Mouse (Mus musculus) limb, embryonic 15.5 days (tissue): ENCODE results near the gene Cd68. TPM values are rescaled to one million over a fixed set of nuclear protein-coding genes. Genes with fewer than 3 reads are reported as not detected.

Source experiments
- ATAC-seq: fragments of 200-750 bp; cut with Nextera tagmentation; 2 replicates; pipeline ENCODE4 v1.8.0; 2017; ENCODE audit warnings: low read depth, moderate TSS enrichment; ENCODE audit not compliant: insufficient number of reproducible peaks, low FRiP score, low TSS enrichment
- H3K27ac ChIP-seq: fragments of 300-500 bp; sonication (generic); 2 replicates; pipeline ENCODE4 v1.5.1; 2015; ENCODE audit warnings: moderate library complexity, mild to moderate bottlenecking, inconsistent platforms
- H3K27me3 ChIP-seq: fragments of 300-500 bp; sonication (generic); 2 replicates; pipeline ENCODE4 v1.6.1; 2015; ENCODE audit warnings: inconsistent platforms
- H3K36me3 ChIP-seq: fragments of 300-500 bp; sonication (generic); 2 replicates; pipeline ENCODE4 v1.6.1; 2015; ENCODE audit warnings: inconsistent platforms
- H3K4me1 ChIP-seq: fragments of 300-500 bp; sonication (generic); 2 replicates; pipeline ENCODE4 v1.6.1; 2015; ENCODE audit warnings: inconsistent platforms
- H3K4me2 ChIP-seq: fragments of 300-500 bp; sonication (generic); 2 replicates; pipeline ENCODE4 v1.6.1; 2015; ENCODE audit warnings: mild to moderate bottlenecking, inconsistent platforms
- H3K4me3 ChIP-seq: fragments of 300-500 bp; sonication (generic); 2 replicates; pipeline ENCODE4 v1.5.1; 2015; ENCODE audit warnings: mild to moderate bottlenecking, inconsistent platforms
- H3K9ac ChIP-seq: fragments of 300-500 bp; sonication (generic); 2 replicates; pipeline ENCODE4 v1.6.1; 2015; ENCODE audit warnings: inconsistent platforms
- H3K9me3 ChIP-seq: fragments of 300-500 bp; sonication (generic); 2 replicates; pipeline ENCODE4 v1.6.1; 2016; ENCODE audit warnings: inconsistent platforms
- WGBS: fragments of 180-500 bp; shearing (Covaris S2); methylation state at CpG from one replicate; pipeline ENCODE4 v1.1.7; 2015; 5-methylcytosine and 5-hydroxymethylcytosine counted together
- polyA plus RNA-seq: library from polyadenylated mRNA; unstranded; fragments of >200 nt; fragmentation: Nextera tagmentation; extraction: Ambion mirVana; gene quantifications from 2 replicates; pipeline ENCODE4 v1.2.1, GENCODE M21; 2015

Cd68 gene
- polyA plus RNA-seq, 1 experiment from 2014 or later, result 18.2 TPM

DNA sequence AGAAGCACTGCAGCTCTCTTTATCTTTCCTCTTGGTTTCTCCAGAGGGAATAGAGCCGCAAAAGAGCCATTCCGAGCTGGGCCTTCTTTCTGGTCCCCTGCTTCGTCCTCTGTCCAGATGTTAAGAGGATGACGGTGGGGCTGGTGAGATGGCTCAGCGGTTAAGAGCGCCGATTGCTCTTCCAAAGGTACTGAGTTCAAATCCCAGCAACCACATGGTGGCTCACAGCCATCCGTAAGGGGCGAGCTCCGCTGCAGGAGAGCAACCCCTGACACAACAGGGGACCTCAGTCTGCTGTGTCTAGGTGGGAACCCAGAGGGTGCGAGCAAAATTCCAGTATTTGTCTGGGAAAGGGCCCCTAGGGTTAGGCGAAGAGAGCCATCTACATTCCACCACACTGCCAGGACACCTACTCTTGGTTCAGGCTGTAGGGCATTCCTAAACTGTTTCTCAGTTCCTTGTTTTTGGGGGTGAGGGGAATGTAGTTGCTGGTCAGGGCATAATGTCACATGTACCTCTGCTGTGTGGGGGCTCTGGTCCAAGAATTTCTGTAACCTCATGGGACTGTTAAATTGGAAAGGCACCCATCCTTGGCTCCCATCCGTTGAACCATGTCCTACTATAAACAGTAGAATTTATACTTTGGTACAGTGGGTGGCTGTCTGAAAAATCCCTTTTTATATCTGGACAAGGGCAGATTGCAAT is 2.8 kb downstream of the Cd68 start:
- Histone ChIP-seq H3K4me3 (peak overlapping the region; percentile 59), H3K27ac (peak overlapping the region; percentile 97), H3K36me3 (peaks cover 56% of the 10 kb centered on the region), H3K4me1 (peaks cover 15% of the 10 kb centered on the region), H3K9me3 (no peaks in the 10 kb centered on the region), H3K27me3 (no peaks in the 10 kb centered on the region), H3K4me2 (peak overlapping the region; percentile 58), H3K9ac (peak overlapping the region; percentile 42; the same call in 1 of the 2 replicates)
- 68% methylated on average over 13 of the region's 13 CpGs for WGBS
- no peak for ATAC-seq

- H3K4me3 ChIP-seq, result peak within 1 kb of the TSS; percentile 59
- H3K4me2 ChIP-seq, result peak within 1 kb of the TSS; percentile 58
- peaks cover 22% of the 10 kb centered on the region for H3K4me1 ChIP-seq
- H3K9me3 ChIP-seq, result no peaks in the 10 kb centered on the region
- peak; percentile 94 for ATAC-seq
- H3K27me3 ChIP-seq, result no peaks in the 10 kb centered on the region
- WGBS, result under 1% methylated on average over 48 of the region's 48 CpGs
- peak within 1 kb of the TSS; percentile 97 for H3K27ac ChIP-seq
- H3K9ac ChIP-seq, result peak within 1 kb of the TSS; percentile 51
- peaks cover 56% of the 10 kb centered on the region for H3K36me3 ChIP-seq
Observed at GRCm38 (mm10) chr11:69662213-69662966, 3.6 kb downstream of the Cd68 start, which contains the start of gene Mpdu1. TSS of gene Mpdu1 (minus strand) at chr11:69662642.

- ATAC-seq, result no peak
- Histone ChIP-seq H3K4me2 (peak overlapping the region; percentile 58), H3K36me3 (peaks cover 60% of the 10 kb centered on the region), H3K4me1 (peaks cover 33% of the 10 kb centered on the region), H3K4me3 (peak overlapping the region; percentile 59), H3K27me3 (no peaks in the 10 kb centered on the region), H3K27ac (peak overlapping the region; percentile 97), H3K9ac (peak overlapping the region; percentile 51; the same call in 1 of the 2 replicates), H3K9me3 (no peaks in the 10 kb centered on the region)
- WGBS, result 75% methylated on average over 3 of the region's 3 CpGs
Observed at GRCm38 (mm10) chr11:69661221-69661881, 4.6 kb downstream of the Cd68 start.

- Histone ChIP-seq H3K9me3 (no peaks in the 10 kb centered on the region), H3K4me2 (no peak overlapping the region), H3K27ac (no peak overlapping the region), H3K4me1 (peaks cover 46% of the 10 kb centered on the region), H3K4me3 (no peak overlapping the region), H3K9ac (no peak overlapping the region), H3K27me3 (no peaks in the 10 kb centered on the region), H3K36me3 (peaks cover 50% of the 10 kb centered on the region)
- ATAC-seq, result no peak
- 82% methylated on average over 15 of the region's 15 CpGs for WGBS
Observed at GRCm38 (mm10) chr11:69657462-69657881, 8.5 kb downstream of the Cd68 start.

- peak overlapping the region; percentile 19; the same call in 1 of the 2 replicates for H3K4me2 ChIP-seq
- peaks cover 56% of the 10 kb centered on the region for H3K36me3 ChIP-seq
- no peaks in the 10 kb centered on the region for H3K27me3 ChIP-seq
- no peaks in the 10 kb centered on the region for H3K9me3 ChIP-seq
- H3K27ac ChIP-seq, result peak overlapping the region; percentile 77
- WGBS, result 65% methylated on average over 10 of the region's 10 CpGs
- no peak for ATAC-seq
- no peak overlapping the region for H3K9ac ChIP-seq
- no peak overlapping the region for H3K4me3 ChIP-seq
- peaks cover 45% of the 10 kb centered on the region for H3K4me1 ChIP-seq
Observed at GRCm38 (mm10) chr11:69656617-69657461, 9.1 kb downstream of the Cd68 start.

DNA sequence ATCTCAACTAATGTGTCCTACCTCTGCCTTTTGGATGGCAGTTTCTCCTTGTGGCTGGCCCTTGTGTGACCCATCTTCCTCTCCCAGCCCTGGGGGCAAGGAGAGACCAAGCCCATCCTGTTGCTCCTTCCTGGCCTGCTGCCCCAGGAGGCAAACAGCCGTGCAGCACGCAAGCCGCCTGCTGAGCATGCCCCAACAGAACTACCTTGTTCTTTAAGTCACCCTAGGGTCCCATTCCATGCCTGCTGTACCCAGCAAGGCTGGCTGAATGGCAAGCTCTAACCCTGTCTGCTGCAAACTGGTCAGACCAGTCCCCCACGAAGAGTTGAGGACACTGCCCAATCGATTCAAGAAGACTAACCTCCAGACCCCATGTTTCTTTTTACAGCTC is 9.9 kb downstream of the Cd68 start:
- 71% methylated on average over 5 of the region's 5 CpGs for WGBS
- Histone ChIP-seq H3K27me3 (no peaks in the 10 kb centered on the region), H3K9me3 (no peaks in the 10 kb centered on the region), H3K36me3 (peaks cover 64% of the 10 kb centered on the region), H3K9ac (no peak overlapping the region), H3K4me1 (peaks cover 37% of the 10 kb centered on the region), H3K4me3 (no peak overlapping the region), H3K4me2 (peak overlapping the region; percentile 19), H3K27ac (peak overlapping the region; percentile 77)
- no peak for ATAC-seq

GRCm38 (mm10) chr11:69655264-69656064 is 10.5 kb downstream of the Cd68 start, which contains the start of gene Sox15:
TSS of gene Sox15 (plus strand) at chr11:69655314.
- Histone ChIP-seq H3K9me3 (no peaks in the 10 kb centered on the region), H3K9ac (0 out of 2 replicates have a peak within 1 kb of the TSS, but pooled peaks have one; percentile 21), H3K4me2 (peak within 1 kb of the TSS; percentile 19), H3K4me3 (no peak within 1 kb of the TSS), H3K27ac (peak within 1 kb of the TSS; percentile 77), H3K4me1 (peaks cover 37% of the 10 kb centered on the region), H3K27me3 (no peaks in the 10 kb centered on the region), H3K36me3 (peaks cover 70% of the 10 kb centered on the region)
- peak; percentile 31; the same call in 1 of the 2 replicates for ATAC-seq
- 19% methylated on average over 34 of the region's 34 CpGs for WGBS

DNA sequence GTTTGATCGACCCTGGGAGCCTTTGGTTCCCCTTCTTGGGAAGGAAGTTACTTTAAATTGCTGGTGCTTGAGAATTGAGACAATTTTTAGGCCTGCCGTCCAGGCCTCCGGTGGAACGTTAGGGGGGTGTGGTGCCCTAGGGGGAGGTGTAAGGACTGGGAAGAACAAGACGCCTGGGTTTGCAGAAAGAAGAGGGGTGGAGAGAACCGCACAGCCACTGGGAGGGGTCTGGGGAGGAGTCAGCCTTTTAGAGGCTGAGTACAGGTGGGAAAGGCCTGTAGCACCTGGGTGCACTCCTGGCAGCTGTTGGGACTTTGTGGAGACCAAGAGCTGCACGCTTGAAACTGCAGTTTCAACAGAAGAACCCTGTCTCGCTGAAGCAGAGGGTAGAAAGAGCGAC is 11.2 kb downstream of the Cd68 start:
- H3K9me3 ChIP-seq, result no peaks in the 10 kb centered on the region
- H3K4me1 ChIP-seq, result peaks cover 37% of the 10 kb centered on the region
- H3K36me3 ChIP-seq, result peaks cover 77% of the 10 kb centered on the region
- no peak overlapping the region for H3K4me3 ChIP-seq
- no peak overlapping the region for H3K4me2 ChIP-seq
- H3K9ac ChIP-seq, result no peak overlapping the region
- 29% methylated on average over 9 of the region's 9 CpGs for WGBS
- no peaks in the 10 kb centered on the region for H3K27me3 ChIP-seq
- no peak for ATAC-seq
- H3K27ac ChIP-seq, result peak overlapping the region; percentile 77

- ATAC-seq, result no peak
- Histone ChIP-seq H3K36me3 (peaks cover 78% of the 10 kb centered on the region), H3K27me3 (no peaks in the 10 kb centered on the region), H3K27ac (no peak overlapping the region), H3K4me1 (peaks cover 37% of the 10 kb centered on the region), H3K4me3 (no peak overlapping the region), H3K9me3 (no peaks in the 10 kb centered on the region), H3K4me2 (no peak overlapping the region), H3K9ac (no peak overlapping the region)
- WGBS, result 68% methylated on average over 5 of the region's 5 CpGs
Observed at GRCm38 (mm10) chr11:69653399-69653798, 12.6 kb downstream of the Cd68 start.

GRCm38 (mm10) chr11:69645860-69646259 is 20.1 kb downstream of the Cd68 start:
- Histone ChIP-seq H3K9ac (no peak overlapping the region), H3K27ac (no peak overlapping the region), H3K27me3 (no peaks in the 10 kb centered on the region), H3K9me3 (no peaks in the 10 kb centered on the region), H3K4me3 (no peak overlapping the region), H3K4me2 (no peak overlapping the region), H3K36me3 (peaks cover 96% of the 10 kb centered on the region), H3K4me1 (no peaks in the 10 kb centered on the region)
- no peak for ATAC-seq
- 92% methylated on average over 5 of the region's 5 CpGs for WGBS
